Mouse (Mus musculus): Measurements from ENCODE around the gene Pard3b. TPM values are rescaled to one million over a fixed set of nuclear protein-coding genes. Genes with fewer than 3 reads are reported as not detected.

Gene Pard3b
- polyA plus RNA-seq, 1 experiment from 2014 or later: 17.9 TPM

DNA sequence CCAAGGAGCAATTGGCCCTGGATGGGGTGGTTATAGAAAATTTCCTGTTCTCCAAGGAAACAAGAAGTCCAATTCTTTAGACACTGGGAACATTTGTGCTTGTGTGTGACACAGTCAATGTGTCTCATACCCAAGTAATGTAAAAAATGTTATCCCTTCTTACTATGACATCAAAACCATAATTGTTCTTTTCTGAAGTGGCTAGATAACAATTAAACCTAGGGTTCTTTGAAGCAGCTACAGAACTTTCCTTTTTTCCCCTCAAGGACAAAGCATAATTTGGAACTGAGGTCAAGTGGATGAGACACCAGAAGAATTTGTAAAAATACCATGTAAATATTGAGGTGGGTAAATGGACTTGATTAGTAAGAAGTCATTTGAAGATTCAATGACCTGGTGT lies 140.1 kb downstream of the Pard3b start:
- no peaks in the 10 kb centered on the region for H3K27me3 ChIP-seq
- no peak overlapping the region for H3K9ac ChIP-seq
- no peak for ATAC-seq (ENCODE audit: borderline replicate concordance, extremely low read depth, low FRiP score, low TSS enrichment)
- peaks cover 7% of the 10 kb centered on the region for H3K4me1 ChIP-seq
- no peaks in the 10 kb centered on the region for H3K36me3 ChIP-seq
- H3K27ac ChIP-seq: no peak overlapping the region
- no peak overlapping the region for H3K4me2 ChIP-seq
- no peaks in the 10 kb centered on the region for H3K9me3 ChIP-seq
- no peak overlapping the region for H3K4me3 ChIP-seq

DNA sequence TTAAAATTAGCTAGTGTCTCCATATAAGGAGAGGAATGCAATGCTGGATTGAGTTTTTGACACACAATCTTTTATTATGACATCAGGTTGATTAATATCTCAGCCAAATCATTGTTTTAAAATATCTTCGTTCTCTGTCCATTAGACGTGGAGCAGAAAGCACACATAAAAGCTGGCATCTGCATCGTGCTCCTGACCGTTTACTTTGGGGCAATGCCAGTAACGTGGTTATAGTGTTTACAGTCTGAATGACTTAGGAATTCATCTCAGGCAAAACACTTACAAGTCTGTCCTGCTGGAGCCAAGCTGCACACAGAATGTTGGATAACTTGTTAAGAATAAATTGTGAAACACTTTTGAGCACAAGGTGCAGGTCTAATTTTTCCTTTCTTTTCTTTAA lies 141.3 kb downstream of the Pard3b start:
- peak; percentile 81; the same call in 1 of the 2 replicates for ATAC-seq (ENCODE audit: borderline replicate concordance, extremely low read depth, low FRiP score, low TSS enrichment)

DNA sequence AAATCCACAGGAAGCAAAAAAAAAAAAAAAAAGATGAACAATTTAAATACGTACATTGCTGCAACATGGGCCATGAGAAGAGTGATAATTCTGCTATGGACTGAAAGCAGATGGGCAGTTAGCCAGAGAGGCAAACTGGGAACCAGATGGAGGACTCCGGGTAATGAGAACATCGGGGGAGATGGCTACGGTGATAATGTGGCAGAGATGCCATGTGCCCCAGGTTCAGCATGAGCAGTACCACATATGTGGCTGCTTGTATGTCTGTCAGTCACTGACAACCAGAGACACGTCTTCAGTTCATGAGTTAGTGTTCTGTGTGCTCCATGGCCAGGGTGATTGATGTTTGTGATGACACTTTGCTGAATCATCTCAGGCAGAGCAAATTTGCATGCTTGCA lies 157.7 kb downstream of the Pard3b start:
- Histone ChIP-seq H3K27ac (no peak overlapping the region), H3K4me1 (no peaks in the 10 kb centered on the region), H3K4me3 (no peak overlapping the region), H3K9ac (no peak overlapping the region), H3K36me3 (no peaks in the 10 kb centered on the region), H3K4me2 (no peak overlapping the region), H3K27me3 (no peaks in the 10 kb centered on the region), H3K9me3 (no peaks in the 10 kb centered on the region)
- WGBS: 68% methylated on average over 5 of the region's 5 CpGs
- ATAC-seq (ENCODE audit: borderline replicate concordance, extremely low read depth, low FRiP score, low TSS enrichment): no peak

More for the DNA sequence above, 141.3 kb downstream of the Pard3b start:
- no peaks in the 10 kb centered on the region for H3K9me3 ChIP-seq
- H3K9ac ChIP-seq: no peak overlapping the region
- no peaks in the 10 kb centered on the region for H3K36me3 ChIP-seq
- H3K4me3 ChIP-seq: no peak overlapping the region
- no peak overlapping the region for H3K4me2 ChIP-seq
- 5% methylated on average over 5 of the region's 5 CpGs for WGBS
- peaks cover 7% of the 10 kb centered on the region for H3K4me1 ChIP-seq
- H3K27ac ChIP-seq: peak overlapping the region; percentile 19; the same call in 1 of the 2 replicates
- H3K27me3 ChIP-seq: no peaks in the 10 kb centered on the region

DNA sequence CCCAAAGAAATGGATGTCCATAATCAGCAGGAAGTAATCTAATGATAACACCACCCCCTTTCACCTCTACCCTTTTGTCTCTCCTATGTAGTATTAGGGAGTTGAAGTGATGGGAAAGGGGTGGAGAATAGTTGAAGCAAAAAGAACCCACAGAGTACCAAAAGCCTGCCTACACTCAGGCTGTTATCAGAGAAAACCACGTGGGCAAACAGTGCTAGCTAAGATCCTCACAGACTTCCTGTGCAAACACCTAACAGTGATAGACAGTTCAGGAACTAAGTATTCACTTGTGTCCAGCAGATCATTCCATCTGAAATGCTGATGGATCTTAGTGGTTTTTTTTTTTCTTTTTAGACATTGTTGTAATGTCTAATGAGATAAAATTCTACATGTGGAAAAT lies 181.6 kb downstream of the Pard3b start:
- Histone ChIP-seq H3K4me2 (no peak overlapping the region), H3K27me3 (no peaks in the 10 kb centered on the region), H3K4me3 (no peak overlapping the region), H3K9ac (no peak overlapping the region), H3K27ac (no peak overlapping the region), H3K9me3 (no peaks in the 10 kb centered on the region), H3K36me3 (no peaks in the 10 kb centered on the region), H3K4me1 (no peaks in the 10 kb centered on the region)
- ATAC-seq (ENCODE audit: borderline replicate concordance, extremely low read depth, low FRiP score, low TSS enrichment): no peak
- 9% methylated on average over 1 of the region's 1 CpGs for WGBS

DNA sequence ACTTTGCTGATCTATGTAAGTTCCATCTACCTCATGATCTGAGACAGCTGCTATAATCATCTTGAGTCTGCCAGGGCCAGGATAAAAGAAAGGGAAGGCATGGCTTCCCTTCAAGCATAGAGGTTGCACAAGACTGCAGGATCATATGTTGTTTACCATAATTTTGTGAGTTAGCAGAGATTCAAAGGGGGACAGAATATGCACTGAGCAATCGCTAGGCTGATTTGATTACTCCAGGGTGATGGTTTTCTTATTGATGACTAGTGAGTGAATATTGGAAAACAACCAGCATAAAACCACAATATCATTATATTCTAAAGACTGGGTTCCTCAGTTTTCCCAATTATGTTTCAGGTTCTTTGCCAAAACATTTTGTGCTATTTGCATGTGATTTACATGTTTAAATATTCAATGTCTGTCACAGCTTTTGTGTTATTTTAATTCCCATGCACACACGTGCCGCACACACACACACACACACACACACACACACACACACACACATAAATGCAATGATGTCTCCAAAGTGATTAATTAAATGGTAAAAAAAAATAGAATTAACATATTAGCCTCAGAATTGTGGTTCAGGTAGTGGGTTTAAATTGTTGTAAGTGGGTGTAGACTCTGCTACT lies 187.1 kb downstream of the Pard3b start:
- no peak overlapping the region for H3K4me2 ChIP-seq
- no peak overlapping the region for H3K9ac ChIP-seq
- H3K4me3 ChIP-seq: no peak overlapping the region
- H3K27me3 ChIP-seq: no peaks in the 10 kb centered on the region
- H3K9me3 ChIP-seq: no peaks in the 10 kb centered on the region
- H3K36me3 ChIP-seq: no peaks in the 10 kb centered on the region
- WGBS: 85% methylated on average over 3 of the region's 3 CpGs
- H3K4me1 ChIP-seq: no peaks in the 10 kb centered on the region
- no peak overlapping the region for H3K27ac ChIP-seq
- no peak for ATAC-seq (ENCODE audit: borderline replicate concordance, extremely low read depth, low FRiP score, low TSS enrichment)

DNA sequence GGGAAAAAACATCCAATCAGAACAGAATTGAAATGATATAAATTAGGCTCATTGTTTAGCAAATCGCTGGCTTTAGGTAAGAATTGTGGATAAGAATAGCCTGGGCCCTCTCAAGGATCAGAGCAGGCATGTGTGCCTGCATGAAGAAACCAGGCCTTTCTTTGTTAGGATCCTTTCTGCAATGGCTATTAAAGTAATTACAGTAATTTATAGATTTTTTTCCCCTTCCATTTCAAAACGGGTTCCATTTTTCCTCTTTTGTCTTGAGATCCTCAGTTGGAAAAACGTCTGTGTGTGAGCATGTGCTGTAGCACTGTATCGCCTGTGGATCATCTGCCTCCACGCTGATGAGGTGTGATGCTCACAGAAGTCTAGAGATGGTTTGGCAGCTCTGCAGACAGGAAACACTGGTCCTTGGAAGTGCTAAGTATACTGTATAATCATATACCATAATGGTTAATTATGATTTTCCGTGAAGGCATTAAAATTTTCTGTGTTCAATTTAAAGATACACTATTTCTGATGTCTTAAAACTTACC lies 198.5 kb downstream of the Pard3b start:
- ATAC-seq (ENCODE audit: borderline replicate concordance, extremely low read depth, low FRiP score, low TSS enrichment): no peak
- Histone ChIP-seq H3K4me3 (no peak overlapping the region), H3K4me1 (peaks cover 9% of the 10 kb centered on the region; the same call in 1 of the 2 replicates), H3K27ac (no peak overlapping the region), H3K9me3 (no peaks in the 10 kb centered on the region), H3K4me2 (no peak overlapping the region), H3K9ac (no peak overlapping the region), H3K27me3 (no peaks in the 10 kb centered on the region), H3K36me3 (no peaks in the 10 kb centered on the region)
- WGBS: 40% methylated on average over 6 of the region's 6 CpGs

DNA sequence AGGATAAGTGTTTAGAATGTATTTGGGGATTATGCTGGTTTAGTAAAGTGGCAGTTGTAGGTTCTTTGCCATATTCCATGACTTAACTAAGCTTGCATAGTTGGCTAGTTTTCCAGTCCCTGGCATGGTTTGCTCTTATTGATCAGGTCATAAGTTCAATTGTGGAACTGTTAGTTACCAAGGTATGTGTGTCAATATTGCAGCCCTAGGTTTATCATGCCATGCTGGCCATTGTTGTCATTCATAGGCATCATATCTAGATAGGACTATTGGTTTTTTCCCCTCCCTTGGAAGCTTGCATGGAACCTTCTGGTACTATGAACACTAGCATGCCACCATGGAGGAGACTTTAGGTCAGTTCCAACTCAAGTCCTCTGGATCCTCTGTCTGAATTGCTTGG lies 208.0 kb downstream of the Pard3b start:
- Histone ChIP-seq H3K4me2 (no peak overlapping the region), H3K9me3 (no peaks in the 10 kb centered on the region), H3K27me3 (no peaks in the 10 kb centered on the region), H3K4me1 (no peaks in the 10 kb centered on the region), H3K4me3 (no peak overlapping the region), H3K36me3 (no peaks in the 10 kb centered on the region), H3K27ac (no peak overlapping the region), H3K9ac (no peak overlapping the region)
- no peak for ATAC-seq (ENCODE audit: borderline replicate concordance, extremely low read depth, low FRiP score, low TSS enrichment)

DNA sequence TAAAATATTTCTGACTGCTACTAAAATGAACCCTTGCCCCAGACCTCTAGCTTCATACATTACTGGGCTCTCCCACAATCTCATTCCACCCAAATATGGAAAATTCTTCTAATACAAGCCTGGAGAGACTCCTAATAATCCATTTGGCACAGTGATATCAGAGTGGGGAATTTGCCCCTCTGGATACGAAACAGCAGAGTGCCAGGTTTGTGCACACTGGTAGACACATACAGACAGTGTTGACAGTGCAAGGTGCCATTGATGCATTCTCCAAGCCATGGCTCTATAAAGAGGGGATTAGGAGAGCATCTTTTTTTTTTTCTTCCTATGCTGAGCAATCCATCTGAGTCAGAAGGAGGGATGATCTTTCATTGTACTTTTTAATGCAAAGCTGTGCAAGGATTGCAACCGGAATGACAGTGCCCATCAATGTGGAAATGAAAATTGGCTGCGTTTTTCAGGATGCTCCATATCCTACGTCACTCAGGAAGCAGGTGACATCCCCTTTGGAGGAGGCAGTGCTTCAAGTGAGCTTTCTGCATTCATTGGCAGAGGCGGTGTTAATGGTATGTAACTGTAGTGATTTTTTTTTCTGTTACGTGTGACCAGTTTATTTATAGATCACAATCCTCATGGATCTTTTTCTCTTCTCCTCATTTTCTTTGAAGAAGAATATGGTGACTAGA lies 210.5 kb downstream of the Pard3b start:
- Histone ChIP-seq H3K4me2 (no peak overlapping the region), H3K9ac (no peak overlapping the region), H3K4me1 (no peaks in the 10 kb centered on the region), H3K36me3 (no peaks in the 10 kb centered on the region), H3K27ac (no peak overlapping the region), H3K27me3 (no peaks in the 10 kb centered on the region), H3K4me3 (no peak overlapping the region), H3K9me3 (no peaks in the 10 kb centered on the region)
- WGBS: 65% methylated on average over 6 of the region's 6 CpGs
- ATAC-seq (ENCODE audit: borderline replicate concordance, extremely low read depth, low FRiP score, low TSS enrichment): no peak

DNA sequence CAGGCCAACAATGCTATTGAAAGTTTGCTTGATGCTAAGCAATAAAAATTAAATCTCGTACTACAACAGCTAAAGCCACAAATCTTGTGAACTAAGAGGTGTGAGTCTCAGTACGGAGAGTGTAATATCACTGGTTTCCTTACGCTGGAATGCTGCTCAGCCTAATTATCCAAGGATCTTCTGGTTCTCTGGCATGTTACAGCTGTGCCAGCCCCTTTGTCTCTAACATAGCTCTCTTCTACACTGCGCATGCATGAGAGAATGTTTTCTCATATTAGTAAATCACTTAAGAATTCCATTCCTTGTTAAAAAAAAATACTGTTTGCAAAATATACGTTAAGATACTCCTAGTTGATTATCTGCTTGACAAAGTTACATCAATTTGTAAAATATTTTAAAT lies 211.8 kb downstream of the Pard3b start:
- Histone ChIP-seq H3K4me1 (no peaks in the 10 kb centered on the region), H3K9ac (no peak overlapping the region), H3K36me3 (no peaks in the 10 kb centered on the region), H3K27ac (no peak overlapping the region), H3K4me2 (no peak overlapping the region), H3K27me3 (no peaks in the 10 kb centered on the region), H3K9me3 (no peaks in the 10 kb centered on the region), H3K4me3 (no peak overlapping the region)
- WGBS: 69% methylated on average over 5 of the region's 5 CpGs
- no peak for ATAC-seq (ENCODE audit: borderline replicate concordance, extremely low read depth, low FRiP score, low TSS enrichment)

DNA sequence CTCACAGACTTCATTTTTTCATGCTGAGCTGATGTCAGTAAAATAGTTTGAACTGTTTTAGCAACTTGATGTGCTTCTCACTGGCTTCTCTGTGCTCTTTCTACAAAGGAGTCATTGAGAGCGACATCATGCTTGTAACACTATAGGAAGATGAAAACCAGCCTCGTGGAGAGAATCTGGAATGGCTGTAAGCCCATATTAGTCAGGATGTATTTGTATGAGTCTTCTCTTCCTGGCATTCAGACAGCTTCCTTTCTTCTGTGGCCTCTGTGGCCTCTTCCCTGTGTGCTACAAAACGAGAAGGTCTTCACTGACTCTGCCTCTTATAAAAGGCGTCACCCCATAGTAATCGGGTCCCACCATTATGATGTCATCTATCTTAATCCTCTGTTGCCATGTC lies 212.6 kb downstream of the Pard3b start:
- Histone ChIP-seq H3K4me3 (no peak overlapping the region), H3K9me3 (no peaks in the 10 kb centered on the region), H3K27me3 (no peaks in the 10 kb centered on the region), H3K9ac (no peak overlapping the region), H3K36me3 (no peaks in the 10 kb centered on the region), H3K4me1 (no peaks in the 10 kb centered on the region), H3K27ac (no peak overlapping the region), H3K4me2 (no peak overlapping the region)
- 42% methylated on average over 5 of the region's 5 CpGs for WGBS
- no peak for ATAC-seq (ENCODE audit: borderline replicate concordance, extremely low read depth, low FRiP score, low TSS enrichment)

DNA sequence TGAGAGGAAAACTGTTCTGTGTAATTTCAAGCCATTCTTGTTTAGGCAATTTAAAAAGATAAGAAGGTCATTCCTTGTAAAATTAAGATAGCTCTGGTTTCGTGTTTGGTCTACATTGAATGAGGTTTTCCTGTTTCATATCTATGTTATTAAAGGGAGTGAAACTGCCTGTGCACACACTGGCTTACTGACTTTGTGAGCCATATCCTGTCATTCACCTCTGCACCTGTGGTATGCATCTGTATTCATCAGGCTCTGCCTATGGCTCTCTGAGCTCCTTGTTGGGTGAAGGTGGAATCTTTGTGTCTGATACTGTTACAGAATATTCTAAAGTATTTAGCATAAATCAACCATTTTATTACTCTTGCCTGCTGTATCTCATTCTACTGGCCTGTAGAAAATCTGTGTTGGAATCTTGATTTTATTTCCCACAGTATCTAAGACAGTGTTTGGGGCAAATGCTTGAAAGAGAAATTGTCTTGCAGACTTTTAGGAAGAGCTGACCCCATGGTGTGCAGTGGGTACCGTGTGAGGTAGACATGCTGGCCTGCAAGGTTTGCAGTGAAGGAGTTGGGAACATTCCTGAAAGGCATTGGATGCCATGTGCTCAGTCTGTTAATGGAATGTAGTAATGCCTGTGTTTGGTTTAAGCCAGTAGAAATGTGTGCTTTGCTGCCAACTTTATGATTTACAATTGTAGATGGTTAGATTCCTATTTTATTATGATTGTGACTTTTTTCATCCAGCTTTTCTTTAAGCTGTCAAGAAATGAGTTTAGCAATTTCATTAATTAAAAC lies 228.9 kb downstream of the Pard3b start:
- no peak for ATAC-seq (ENCODE audit: borderline replicate concordance, extremely low read depth, low FRiP score, low TSS enrichment)
- Histone ChIP-seq H3K27me3 (no peaks in the 10 kb centered on the region), H3K4me1 (no peaks in the 10 kb centered on the region), H3K4me3 (no peak overlapping the region), H3K36me3 (no peaks in the 10 kb centered on the region), H3K9me3 (0 out of 2 replicates have a peak, but pooled peaks cover 3% of the 10 kb centered on the region), H3K27ac (no peak overlapping the region), H3K9ac (no peak overlapping the region), H3K4me2 (no peak overlapping the region)
- 45% methylated on average over 2 of the region's 2 CpGs for WGBS

DNA sequence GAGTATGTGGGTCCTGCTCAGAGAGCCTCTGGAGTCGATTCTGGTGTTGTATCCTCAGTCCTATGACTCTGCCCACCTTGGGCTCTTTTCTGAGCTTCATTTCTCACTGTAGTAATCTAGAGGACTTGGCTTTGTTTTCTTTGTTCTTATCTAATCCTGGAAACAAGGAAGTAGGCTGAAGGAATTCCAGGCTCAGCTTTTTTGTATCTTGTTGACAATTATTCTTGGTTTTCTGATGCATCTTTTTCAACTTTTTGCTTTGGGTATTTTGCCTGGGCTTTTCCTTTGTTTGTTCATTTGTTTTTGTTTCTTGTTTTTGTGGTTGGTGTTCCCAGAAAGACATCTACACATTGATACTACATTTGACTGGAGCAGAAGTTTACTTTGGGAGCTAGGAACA lies 236.3 kb downstream of the Pard3b start:
- Histone ChIP-seq H3K27ac (no peak overlapping the region), H3K9me3 (no peaks in the 10 kb centered on the region), H3K27me3 (no peaks in the 10 kb centered on the region), H3K4me3 (no peak overlapping the region), H3K4me1 (0 out of 2 replicates have a peak, but pooled peaks cover 4% of the 10 kb centered on the region), H3K9ac (no peak overlapping the region), H3K4me2 (no peak overlapping the region), H3K36me3 (no peaks in the 10 kb centered on the region)
- 31% methylated on average over 1 of the region's 1 CpGs for WGBS
- ATAC-seq (ENCODE audit: borderline replicate concordance, extremely low read depth, low FRiP score, low TSS enrichment): no peak

Measured in lung, embryonic 15.5 days (tissue).